Mouse (Mus musculus): Measurements from ENCODE around the gene Gm6356.
"Not testable (repeated sequence)": the region's sequence is repeated elsewhere in the genome, so short reads cannot be mapped to it uniquely, and the experiment has no call there.

Gene Gm6356

GRCm38 (mm10) chr14:6973718-6974117 is at the start of gene Gm6356:
TSS of gene Gm6356 (minus strand) at chr14:6973818.
- DNase-seq (ENCODE audit: low spot score), result not testable (repeated sequence)
